Mouse (Mus musculus): ENCODE results near the gene Lrrc43.

The Lrrc43 gene

DNA sequence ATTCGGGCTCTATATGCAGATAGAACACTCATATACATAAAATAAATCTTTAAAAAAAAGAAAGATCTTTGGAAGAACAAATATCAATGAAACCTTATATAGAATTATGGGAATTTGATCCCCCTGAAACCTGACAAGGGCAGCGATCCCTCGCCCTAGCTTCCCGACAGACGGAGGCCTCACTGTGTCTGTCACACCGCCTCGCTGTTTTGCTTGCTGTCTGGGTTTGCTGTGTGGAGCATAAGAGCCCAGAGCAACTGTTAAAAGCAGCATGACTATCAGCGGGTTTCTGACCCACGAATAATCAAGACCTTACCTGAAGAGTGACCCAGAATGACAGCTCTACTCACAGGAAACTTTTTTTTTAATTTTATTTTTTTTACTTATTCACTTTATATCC, 31.6 kb downstream of the Lrrc43 start:
- DNase-seq (ENCODE audit: low read depth, low spot score), result no peak

DNA sequence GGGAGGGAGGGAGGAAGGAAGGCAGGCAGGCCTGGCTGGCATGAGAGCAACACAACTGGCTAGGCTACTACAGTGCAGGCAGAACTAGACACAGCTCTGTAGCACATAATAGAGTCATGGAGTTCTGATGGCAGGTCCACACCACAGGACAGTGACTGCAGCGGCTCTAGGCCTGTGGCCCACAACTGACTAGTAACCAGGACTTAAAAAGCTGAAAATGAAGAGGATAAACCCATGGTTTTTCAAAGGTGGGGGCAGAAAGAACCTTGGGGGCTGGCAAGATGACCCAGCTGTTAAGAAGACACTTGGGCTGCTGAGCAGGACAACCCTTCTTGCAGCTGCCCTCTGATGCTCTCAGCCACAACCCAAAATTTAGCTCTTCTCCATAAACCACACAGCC, 32.5 kb downstream of the Lrrc43 start:
- DNase-seq (ENCODE audit: low read depth, low spot score), result no peak

DNA sequence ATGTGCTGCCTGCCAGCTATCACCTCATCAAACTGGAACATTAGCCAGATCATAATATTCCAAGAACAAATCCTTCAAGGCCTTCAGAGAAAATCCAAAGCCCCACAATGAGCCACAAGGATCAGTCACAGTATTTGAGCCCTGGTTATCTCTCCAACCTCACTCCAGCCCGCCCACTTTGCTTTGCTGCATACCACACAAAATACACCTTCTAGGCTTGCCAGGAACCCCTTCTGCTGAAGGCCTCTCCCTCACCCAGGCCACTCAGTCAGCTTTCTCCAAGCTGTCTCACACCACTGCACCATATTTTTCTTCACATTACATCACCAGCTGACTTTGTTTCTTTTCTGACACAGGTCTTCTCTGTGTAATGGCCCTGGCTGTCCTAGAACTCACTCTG, 33.1 kb downstream of the Lrrc43 start:
- DNase-seq (ENCODE audit: low read depth, low spot score), result no peak

DNA sequence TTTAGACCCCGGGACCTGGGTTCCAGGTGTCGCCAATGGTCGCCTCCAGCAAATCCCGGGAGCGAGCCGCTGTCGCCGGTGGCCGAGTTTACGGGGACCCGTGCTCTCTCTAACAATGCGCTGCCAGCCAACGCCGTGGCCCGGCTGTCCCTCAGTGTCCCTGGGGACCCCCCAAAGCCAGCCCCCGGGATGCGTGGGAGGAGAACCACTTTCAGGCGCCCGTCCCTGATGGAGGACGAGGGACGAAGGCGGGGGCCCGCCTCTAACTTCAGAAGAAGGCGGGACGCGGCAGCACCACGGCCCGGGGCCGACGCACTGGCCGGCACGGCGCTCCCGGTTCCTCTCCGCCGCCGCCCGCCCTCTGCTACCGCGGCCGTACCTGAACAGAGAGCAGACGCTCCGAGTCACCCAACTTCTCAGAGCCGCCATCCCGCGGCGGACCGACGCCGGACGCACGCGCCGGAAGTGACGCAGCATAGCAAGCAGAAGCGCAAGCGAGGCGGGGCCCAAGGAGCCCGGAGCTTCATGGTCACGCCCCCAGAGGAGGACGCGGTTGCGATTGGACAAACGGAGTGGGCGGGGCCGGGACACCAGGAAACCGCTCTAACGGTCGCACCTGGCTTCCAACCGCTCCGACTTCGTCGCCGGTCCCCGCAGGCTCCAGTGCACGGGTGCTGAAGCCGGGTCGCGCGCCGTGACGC, 34.7 kb downstream of the Lrrc43 start, which contains the start of gene Diablo:
Diablo (minus strand) TSS at position 485 of the 701 bp plus-strand sequence.
- DNase-seq (ENCODE audit: low read depth, low spot score), result peak; percentile 99

DNA sequence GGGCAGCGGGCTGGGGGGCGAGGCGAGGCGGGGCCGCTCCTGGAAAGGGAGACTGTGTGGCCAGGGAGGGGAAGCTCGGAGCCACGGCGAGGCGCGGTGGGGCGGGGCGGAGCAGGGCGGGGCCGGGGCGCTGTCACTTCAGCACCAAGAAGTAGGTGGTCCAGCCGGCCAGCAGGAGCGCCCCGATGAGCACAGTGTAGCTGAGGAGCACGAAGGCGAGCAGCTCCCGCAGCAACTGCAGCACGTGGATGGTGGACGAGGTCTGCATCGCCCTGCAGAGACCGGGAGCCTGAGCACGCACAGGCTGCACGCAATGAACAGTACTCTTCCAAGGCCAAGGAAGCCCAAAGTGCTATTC, 35.3 kb downstream of the Lrrc43 start:
- DNase-seq (ENCODE audit: low read depth, low spot score), result no peak

DNA sequence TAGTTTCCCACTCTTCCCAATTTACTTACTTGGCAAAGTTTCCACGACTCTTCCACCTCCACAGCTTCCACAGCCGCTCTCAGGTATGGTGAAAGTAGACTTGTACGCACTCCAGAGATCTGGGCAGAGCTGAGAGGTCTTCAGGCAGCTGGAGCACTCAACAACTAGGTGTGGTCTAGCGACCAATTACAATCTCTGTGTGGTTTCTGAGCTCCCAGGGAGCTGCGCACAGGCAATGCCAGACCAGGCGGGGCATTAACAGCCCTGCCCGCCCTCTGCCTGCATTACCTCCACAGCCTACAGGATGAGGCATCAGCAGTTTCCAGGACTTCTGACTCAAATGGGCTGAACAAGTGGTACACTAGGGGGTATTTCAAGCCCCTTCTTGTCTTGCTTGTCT, 36.2 kb downstream of the Lrrc43 start, which contains the start of gene Gm49027:
Gm49027 (minus strand) TSS at position 208 of the 400 bp plus-strand sequence.
- no peak for DNase-seq (ENCODE audit: low read depth, low spot score)

DNA sequence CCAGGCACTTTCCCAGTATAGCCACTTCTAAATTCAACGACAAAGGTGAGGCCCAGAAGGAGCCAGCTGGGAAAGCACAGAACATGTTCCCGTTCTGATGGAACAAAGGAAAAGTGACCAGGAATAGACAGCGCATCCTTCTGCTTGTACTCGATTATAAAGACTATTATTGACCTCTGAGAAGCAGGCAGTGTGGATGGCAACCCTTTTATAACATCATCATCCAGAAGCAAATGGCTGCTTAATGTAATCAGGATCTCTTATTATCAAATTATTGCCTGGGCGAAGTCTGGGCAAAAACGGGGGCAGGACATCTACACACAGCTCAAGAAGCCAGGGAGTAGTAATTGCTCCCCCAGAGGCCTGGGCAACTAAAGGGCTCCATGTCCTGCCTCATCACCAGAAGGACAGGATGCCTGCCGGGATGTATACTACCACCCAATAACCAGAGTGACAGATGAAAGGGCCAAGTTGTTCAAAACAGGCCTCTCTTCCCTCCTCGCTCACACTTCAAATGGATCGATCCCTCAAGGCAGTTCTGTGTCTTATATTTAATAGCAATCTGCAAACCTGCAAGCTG, 36.9 kb downstream of the Lrrc43 start:
- no peak for DNase-seq (ENCODE audit: low read depth, low spot score)

DNA sequence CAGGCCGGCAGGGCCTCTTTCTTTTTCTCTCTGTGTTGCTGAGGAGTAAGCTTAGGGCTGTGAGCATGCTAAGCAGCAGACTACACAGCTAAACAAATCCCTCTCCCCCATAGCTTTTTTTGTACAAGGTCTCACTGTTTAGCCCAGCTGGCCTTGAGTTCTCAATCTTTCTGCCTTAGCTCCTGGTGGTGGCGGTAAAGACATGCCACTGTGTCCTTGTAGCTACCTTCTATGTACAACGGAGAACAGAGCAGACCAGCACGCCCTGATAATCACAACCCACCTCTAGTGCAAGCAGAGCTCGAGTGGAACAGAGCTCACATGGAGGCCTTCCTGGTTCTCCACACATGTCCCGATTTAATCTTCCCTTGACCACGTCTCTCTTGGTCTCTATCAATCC, 39.5 kb downstream of the Lrrc43 start:
- DNase-seq (ENCODE audit: low read depth, low spot score), result no peak

DNA sequence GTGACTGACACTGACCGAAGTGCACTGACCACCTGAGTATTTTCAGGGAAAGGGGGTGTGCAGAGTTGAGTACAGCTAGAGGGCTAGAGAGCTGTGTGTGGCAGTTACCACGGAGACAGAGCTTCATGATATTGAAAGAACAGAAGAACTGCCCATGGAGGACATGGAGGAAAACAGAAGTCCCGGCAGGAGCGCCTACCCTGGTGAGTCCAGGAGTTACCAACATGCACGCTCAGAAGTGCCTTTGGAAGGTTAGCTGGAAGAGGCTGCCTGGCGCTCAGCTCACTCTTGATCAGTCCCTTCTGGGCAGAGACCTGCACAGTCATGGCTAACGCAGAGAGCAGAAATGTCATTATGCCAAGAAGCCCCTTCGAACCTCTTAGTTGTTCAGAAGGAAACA, 41.0 kb downstream of the Lrrc43 start:
- DNase-seq (ENCODE audit: low read depth, low spot score), result no peak

DNA sequence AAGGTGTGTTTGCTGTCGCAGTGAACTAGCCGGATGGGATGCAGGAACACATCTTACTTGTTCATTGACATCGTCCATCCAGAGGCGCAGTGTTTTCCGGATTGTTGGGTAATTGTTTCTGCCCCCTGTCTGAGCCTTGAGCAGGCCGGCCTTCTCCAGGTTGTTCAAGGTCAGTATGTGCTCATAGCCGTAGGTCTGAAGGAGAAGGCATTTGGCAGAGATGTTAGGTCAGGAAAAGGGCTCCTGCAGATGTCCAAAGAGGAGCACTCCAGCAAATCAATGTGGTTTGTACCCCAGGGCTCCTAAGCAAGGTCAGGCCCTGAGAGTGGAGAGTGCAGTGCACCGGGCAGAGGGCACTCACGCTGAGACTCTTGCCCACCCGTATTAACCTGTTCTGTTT, 44.7 kb downstream of the Lrrc43 start:
- no peak for DNase-seq (ENCODE audit: low read depth, low spot score)

DNA sequence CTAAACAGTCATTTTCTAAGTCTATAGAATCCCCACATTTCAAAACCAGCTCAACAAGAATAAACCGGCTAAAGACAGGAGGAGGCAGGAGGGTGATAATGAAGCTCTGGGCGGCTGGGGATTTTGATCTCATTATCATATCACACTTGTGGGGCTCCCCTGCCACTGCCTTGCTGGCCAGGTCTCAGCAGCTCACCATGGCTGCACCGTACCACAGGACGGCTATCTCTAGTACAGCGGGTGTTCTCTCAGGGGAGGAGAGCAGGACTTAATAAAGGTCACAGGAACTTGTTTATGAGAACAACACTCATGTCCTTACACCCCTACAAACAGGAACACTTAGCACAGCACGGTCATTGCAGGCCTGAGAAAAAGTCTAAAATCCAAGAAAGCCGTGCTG, 66.6 kb downstream of the Lrrc43 start:
- no peak for DNase-seq (ENCODE audit: low read depth, low spot score)

DNA sequence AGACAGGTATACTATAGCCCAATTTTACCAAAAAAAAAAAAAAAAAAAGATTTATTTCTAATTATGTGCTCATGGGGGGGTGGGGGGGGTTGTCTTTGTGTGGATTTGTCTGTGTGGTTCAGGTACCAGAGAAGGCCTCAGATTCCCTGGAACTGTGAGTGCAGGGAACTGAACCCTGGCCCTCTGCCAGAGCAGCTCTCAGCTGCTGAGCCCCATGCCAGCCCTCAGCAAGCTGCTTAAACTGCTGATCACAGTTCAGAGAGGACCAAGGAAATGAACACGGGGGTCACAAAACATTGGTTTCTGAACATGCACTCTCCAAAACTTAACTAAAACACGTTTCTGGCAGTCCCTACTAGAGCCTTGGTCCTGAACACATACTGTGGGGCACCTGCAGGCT, 67.3 kb downstream of the Lrrc43 start:
- DNase-seq (ENCODE audit: low read depth, low spot score), result peak; percentile 71

Data from brain, adult 2 months (tissue).